Mouse (Mus musculus): Measurements from ENCODE around the gene Gm47289.

- TF ChIP-seq POLR2A (IDR thresholded peaks at IDR 0.05; ENCODE audit: insufficient read depth, low read depth, low read length), result no peak
- no peak for TF ChIP-seq CTCF (IDR thresholded peaks at IDR 0.05; ENCODE audit: insufficient read depth, low read depth, low read length)
Observed at GRCm38 (mm10) chr9:119119409-119120167, 39.4 kb upstream of the Gm47289 start.
